Mouse (Mus musculus) forelimb bud, embryonic 11.5 days (tissue): ENCODE measurements around the gene Gm38431.

ENCODE experiments used
- DNase-seq: peaks from one replicate; pipeline ENCODE4 v3.0.0-alpha.2; 2012; ENCODE audit warnings: low read depth, low spot score

Gene Gm38431

GRCm38 (mm10) chr9:21041308-21041707 is 50.5 kb downstream of the Gm38431 start:
- DNase-seq: no peak

- DNase-seq: no peak
Observed at GRCm38 (mm10) chr9:21039779-21040178, 52.0 kb downstream of the Gm38431 start.

GRCm38 (mm10) chr9:21037481-21037891 is 54.3 kb downstream of the Gm38431 start:
- no peak for DNase-seq

- DNase-seq: no peak
Observed at GRCm38 (mm10) chr9:21036666-21037065, 55.1 kb downstream of the Gm38431 start.

GRCm38 (mm10) chr9:21036161-21036560 is 55.6 kb downstream of the Gm38431 start:
- no peak for DNase-seq

GRCm38 (mm10) chr9:21035586-21035985 is 56.2 kb downstream of the Gm38431 start:
- DNase-seq: no peak

GRCm38 (mm10) chr9:21034481-21035085 is 57.2 kb downstream of the Gm38431 start:
- no peak for DNase-seq

- DNase-seq: peak; percentile 76
Observed at GRCm38 (mm10) chr9:21033136-21033535, 58.7 kb downstream of the Gm38431 start.

GRCm38 (mm10) chr9:21032491-21032890 is 59.3 kb downstream of the Gm38431 start:
- no peak for DNase-seq

GRCm38 (mm10) chr9:21031896-21032351 is 59.9 kb downstream of the Gm38431 start, which contains the start of gene Icam5:
Icam5 (plus strand) TSS chr9:21032073.
- DNase-seq: no peak

- DNase-seq: peak; percentile 48
Observed at GRCm38 (mm10) chr9:21031251-21031895, 60.4 kb downstream of the Gm38431 start.

- peak; percentile 88 for DNase-seq
Observed at GRCm38 (mm10) chr9:21030781-21031250, 61.0 kb downstream of the Gm38431 start.

GRCm38 (mm10) chr9:21030055-21030600 is 61.7 kb downstream of the Gm38431 start:
- DNase-seq: no peak

- DNase-seq: peak; percentile 60
Observed at GRCm38 (mm10) chr9:21029291-21030054, 62.3 kb downstream of the Gm38431 start, which contains the start of gene Icam4. Icam4 (plus strand) TSS chr9:21029373.

- no peak for DNase-seq
Observed at GRCm38 (mm10) chr9:21028560-21029110, 63.2 kb downstream of the Gm38431 start.

GRCm38 (mm10) chr9:21027774-21028290 is 64.0 kb downstream of the Gm38431 start:
- DNase-seq: no peak

- DNase-seq: no peak
Observed at GRCm38 (mm10) chr9:21026849-21027248, 64.9 kb downstream of the Gm38431 start.

- DNase-seq: no peak
Observed at GRCm38 (mm10) chr9:21025258-21025810, 66.5 kb downstream of the Gm38431 start.

- DNase-seq: no peak
Observed at GRCm38 (mm10) chr9:21022726-21023125, 69.1 kb downstream of the Gm38431 start.

- no peak for DNase-seq
Observed at GRCm38 (mm10) chr9:21022288-21022687, 69.5 kb downstream of the Gm38431 start.

GRCm38 (mm10) chr9:21021363-21021762 is 70.4 kb downstream of the Gm38431 start:
- no peak for DNase-seq
